Mouse (Mus musculus): ENCODE data around the gene Flna. TPM values are rescaled to one million over a fixed set of nuclear protein-coding genes. Genes with fewer than 3 reads are reported as not detected.

The Flna gene
- polyA plus RNA-seq (2016; fragmentation: Nextera tagmentation; extraction: Ambion mirVana), result 253 and 262 TPM in 2 replicates

DNA sequence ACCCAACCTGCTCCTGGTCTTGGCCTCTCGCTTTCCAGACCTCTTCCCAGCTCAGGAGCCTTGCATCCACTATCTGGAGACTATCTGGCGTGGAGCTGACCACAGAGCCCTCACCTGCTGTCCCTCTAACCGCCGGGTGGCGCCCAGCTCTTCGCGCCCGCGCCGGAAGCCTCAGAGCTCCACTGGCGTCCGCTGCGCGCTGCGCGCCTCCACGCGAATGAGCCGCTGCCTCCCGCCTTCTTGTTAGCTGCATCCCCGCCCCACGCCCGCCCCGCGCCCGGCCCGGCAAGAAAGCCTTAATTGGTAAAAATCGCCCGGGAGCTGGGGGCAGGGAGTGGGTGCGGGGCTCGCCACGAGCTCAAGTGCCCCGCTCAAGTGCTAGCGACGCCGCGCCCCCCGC is at the start of gene Flna:
Gene Flna, minus strand, starts transcription at position 206 of the 400 bp plus-strand sequence.
- H3K27ac ChIP-seq, result peak within 1 kb of the TSS; percentile 35
- H3K4me2 ChIP-seq (replicated peaks), result peak within 1 kb of the TSS; percentile 62
- H3K9ac ChIP-seq, result peak within 1 kb of the TSS; percentile 63
- H3K9me3 ChIP-seq (replicated peaks), result no peaks in the 10 kb centered on the region
- ATAC-seq (ENCODE audit: low FRiP score), result no peak
- H3K36me3 ChIP-seq, result no peaks in the 10 kb centered on the region
- H3K27me3 ChIP-seq, result no peaks in the 10 kb centered on the region
- peak within 1 kb of the TSS; percentile 42 for H3K4me3 ChIP-seq
- 28% methylated on average over 38 of the region's 38 CpGs for WGBS
- no peaks in the 10 kb centered on the region for H3K4me1 ChIP-seq

DNA sequence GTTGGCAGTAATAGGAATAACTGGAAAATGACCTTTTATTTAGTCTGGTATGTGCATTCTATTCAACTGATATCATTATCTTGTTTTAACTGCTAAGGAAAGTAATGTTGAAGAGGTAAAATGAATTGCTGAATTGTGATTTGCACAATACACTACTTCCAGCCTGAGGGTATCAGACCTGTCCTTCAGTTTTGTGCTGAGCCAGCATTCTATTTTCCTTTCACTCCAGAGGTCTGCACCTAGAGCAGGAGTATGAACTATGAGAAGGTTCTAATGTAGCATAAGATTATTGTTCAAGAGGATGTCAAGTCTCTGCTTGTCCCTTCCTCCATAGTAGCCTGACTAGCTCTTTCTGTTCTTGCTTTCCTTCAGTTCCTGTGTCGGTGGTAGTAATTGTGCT is 48.7 kb upstream of the Flna start:
- no peak overlapping the region for H3K4me3 ChIP-seq
- H3K27me3 ChIP-seq, result no peaks in the 10 kb centered on the region
- no peaks in the 10 kb centered on the region for H3K9me3 ChIP-seq (replicated peaks)
- H3K4me2 ChIP-seq (replicated peaks), result 0 out of 2 replicates have a peak overlapping the region, but pooled peaks have one; percentile 22
- H3K27ac ChIP-seq, result no peak overlapping the region
- 95% methylated on average over 1 of the region's 1 CpGs for WGBS
- H3K36me3 ChIP-seq, result peaks cover 26% of the 10 kb centered on the region
- ATAC-seq (ENCODE audit: low FRiP score), result no peak
- no peak overlapping the region for H3K9ac ChIP-seq
- peaks cover 3% of the 10 kb centered on the region; the same call in 1 of the 2 replicates for H3K4me1 ChIP-seq

DNA sequence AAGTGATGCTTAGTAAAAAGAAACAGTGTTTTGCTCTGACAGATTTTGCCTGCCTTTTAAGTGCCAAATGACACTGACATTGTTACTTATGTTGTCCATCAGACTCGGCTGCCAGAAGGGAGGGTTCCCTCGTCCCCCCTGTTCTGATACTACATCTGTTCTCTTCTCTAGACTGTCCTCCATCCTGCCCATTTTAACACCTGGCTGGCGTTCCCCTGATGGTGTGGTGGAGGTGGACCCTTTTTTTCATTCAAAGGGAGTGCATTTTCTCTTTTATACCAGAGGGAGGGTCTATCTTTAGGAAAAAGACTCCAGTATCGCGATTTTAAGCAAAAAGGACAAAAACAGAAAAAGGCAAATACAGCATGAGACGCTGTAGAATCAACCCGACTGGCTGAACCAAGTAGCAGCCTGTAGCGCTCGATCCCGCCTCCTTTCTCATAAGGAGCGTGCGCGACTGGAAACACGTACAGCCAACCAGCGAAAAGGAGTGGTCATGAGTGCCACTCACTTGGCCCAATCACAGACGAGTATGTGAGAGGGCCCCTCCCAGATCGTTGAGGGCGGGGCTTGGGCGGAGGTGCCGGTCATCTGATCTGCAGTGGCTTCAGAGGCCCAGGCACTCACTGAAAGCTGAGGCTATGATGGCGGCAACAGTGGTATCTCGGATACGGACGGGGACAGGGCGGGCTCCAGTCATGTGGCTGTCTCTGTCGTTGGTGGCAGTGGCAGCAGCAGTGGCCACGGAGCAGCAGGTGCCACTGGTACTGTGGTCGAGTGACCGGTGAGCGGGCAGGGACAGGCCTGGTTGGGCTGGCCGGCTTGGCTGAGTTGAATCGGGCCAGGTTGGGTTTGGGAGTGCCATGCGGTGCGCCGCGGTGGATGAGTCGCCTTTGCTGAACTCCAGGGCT is 47.2 kb upstream of the Flna start, which contains the start of gene Atp6ap1:
Gene Atp6ap1, plus strand, starts transcription at position 560 of the 911 bp plus-strand sequence.
- peaks cover 3% of the 10 kb centered on the region; the same call in 1 of the 2 replicates for H3K4me1 ChIP-seq
- peaks cover 13% of the 10 kb centered on the region; the same call in 1 of the 2 replicates for H3K36me3 ChIP-seq
- 18% methylated on average over 37 of the region's 37 CpGs for WGBS
- ATAC-seq (ENCODE audit: low FRiP score), result peak; percentile 99
- no peaks in the 10 kb centered on the region for H3K9me3 ChIP-seq (replicated peaks)
- H3K27me3 ChIP-seq, result no peaks in the 10 kb centered on the region
- H3K4me3 ChIP-seq, result peak within 1 kb of the TSS; percentile 58
- H3K9ac ChIP-seq, result peak within 1 kb of the TSS; percentile 73
- H3K4me2 ChIP-seq (replicated peaks), result peak within 1 kb of the TSS; percentile 63
- peak within 1 kb of the TSS; percentile 75 for H3K27ac ChIP-seq

DNA sequence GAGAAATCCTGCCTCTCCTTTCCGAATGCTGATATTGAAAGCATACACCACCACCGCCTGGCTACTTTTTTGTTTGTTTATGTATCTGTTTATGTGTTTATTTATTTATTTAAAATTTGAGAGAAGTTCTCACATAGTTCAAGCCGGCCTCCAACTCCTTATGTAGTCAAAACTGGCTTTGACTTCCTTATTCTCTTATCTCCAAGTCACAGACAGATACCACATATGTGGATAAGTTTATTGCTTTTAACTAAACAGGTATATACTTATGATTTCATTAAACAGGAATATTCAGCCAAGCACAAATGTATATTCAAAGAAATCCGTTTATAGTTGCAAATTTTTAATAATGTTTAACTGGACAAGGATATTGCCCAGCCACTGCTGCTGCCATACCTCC is 43.8 kb upstream of the Flna start:
- Histone ChIP-seq H3K4me3 (no peak overlapping the region), H3K27ac (no peak overlapping the region), H3K9me3 (replicated peaks) (no peaks in the 10 kb centered on the region), H3K4me2 (replicated peaks) (no peak overlapping the region), H3K4me1 (peaks cover 3% of the 10 kb centered on the region; the same call in 1 of the 2 replicates), H3K36me3 (0 out of 2 replicates have a peak, but pooled peaks cover 4% of the 10 kb centered on the region), H3K27me3 (no peaks in the 10 kb centered on the region), H3K9ac (no peak overlapping the region)
- no peak for ATAC-seq (ENCODE audit: low FRiP score)
- 76% methylated on average over 4 of the region's 4 CpGs for WGBS

DNA sequence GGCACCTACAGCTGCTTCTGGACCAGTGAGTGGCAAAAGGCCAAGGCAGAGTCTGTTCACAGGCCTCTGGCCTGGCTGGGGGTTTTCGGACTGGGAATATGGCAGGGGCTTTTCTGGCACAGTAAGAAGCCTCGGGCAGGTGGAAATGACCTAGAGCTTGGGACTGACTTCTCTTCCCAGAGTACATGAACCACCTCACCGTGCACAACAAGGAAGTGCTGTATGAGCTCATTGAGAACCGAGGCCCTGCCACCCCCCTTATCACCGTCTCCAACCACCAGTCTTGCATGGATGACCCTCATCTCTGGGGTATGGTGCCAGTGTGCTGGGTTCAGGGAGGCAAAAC is 33.4 kb upstream of the Flna start:
- Histone ChIP-seq H3K4me1 (peaks cover 12% of the 10 kb centered on the region), H3K27me3 (no peaks in the 10 kb centered on the region), H3K4me3 (peak overlapping the region; percentile 57), H3K9ac (peak overlapping the region; percentile 70), H3K4me2 (replicated peaks) (peak overlapping the region; percentile 67), H3K27ac (peak overlapping the region; percentile 70; the same call in 1 of the 2 replicates), H3K36me3 (no peaks in the 10 kb centered on the region), H3K9me3 (replicated peaks) (no peaks in the 10 kb centered on the region)
- WGBS, result 35% methylated on average over 5 of the region's 5 CpGs
- ATAC-seq (ENCODE audit: low FRiP score), result peak; percentile 44

DNA sequence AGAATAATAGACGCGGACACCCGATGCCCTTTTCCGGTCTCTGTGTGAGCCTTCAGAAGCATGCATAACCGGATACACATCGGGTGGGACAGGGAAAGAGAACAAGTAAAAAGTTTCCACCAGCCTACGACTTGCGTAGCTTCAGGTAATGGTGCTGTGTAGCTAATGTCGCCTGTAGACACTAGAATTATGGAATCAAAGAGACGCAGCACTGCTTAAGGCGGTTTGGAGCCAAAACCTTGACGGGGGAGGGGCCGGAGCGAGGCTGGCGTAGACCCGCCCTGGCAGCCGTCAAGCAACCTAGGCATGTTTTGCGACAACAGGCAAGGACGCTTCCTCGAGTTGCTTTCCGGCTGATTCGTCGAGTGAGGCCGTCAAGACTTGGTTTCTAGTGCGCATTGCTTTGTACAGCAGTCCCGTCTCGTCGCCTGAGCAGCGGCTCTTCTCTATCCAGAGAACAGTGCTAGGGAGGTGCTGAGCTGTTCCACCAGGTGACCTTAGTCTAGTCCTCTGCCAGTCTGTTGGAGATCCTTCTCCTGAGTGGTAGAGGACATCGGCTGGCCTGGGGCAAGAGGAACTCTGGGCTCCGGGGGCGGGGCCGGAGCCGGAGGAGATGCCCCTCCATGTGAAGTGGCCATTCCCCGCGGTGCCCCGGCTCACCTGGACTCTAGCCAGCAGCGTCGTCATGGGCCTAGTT is 32.9 kb upstream of the Flna start:
- Histone ChIP-seq H3K27me3 (no peaks in the 10 kb centered on the region), H3K4me3 (peak overlapping the region; percentile 57), H3K27ac (peak overlapping the region; percentile 70), H3K9ac (peak overlapping the region; percentile 70), H3K4me1 (peaks cover 12% of the 10 kb centered on the region), H3K36me3 (no peaks in the 10 kb centered on the region), H3K4me2 (replicated peaks) (peak overlapping the region; percentile 67), H3K9me3 (replicated peaks) (no peaks in the 10 kb centered on the region)
- WGBS, result 29% methylated on average over 39 of the region's 39 CpGs
- ATAC-seq (ENCODE audit: low FRiP score), result peak; percentile 82

DNA sequence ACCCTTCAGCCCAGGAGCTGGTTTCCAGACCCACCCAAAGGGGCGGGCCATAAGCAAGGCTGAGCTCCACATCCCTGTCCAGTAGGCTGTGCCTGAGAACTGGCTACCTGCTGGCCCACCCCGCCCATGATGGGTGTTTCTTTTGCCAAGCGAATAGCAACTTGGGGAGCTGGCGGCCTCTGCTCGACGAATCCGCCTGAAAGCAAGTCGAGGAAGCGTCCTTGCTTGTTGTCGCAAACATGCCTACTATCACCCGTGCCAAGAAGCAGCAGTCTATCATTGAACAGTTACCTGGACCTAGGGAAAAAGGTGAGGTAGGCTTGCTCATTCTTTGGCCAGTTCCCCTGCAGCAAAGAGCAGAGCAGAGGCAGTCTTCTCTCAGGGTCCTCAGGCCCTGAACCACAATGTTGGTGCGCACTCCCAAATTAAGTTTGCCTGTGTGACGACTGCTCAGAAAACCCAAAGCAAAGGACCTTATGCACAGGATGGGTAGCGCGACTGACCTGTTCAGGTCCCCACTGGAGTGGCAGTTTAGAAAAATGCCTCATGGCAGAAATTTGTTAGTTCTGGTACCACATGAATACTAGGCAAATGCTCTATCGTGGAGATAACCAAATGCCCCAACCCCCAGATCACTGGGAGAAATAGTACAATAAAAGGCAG is 32.2 kb upstream of the Flna start, which contains the start of the genes Taz and Dnase1l1:
Gene Taz, plus strand, starts transcription at position 181 of the 663 bp plus-strand sequence.
Gene Dnase1l1, minus strand, starts transcription at position 606 of the 663 bp plus-strand sequence.
- H3K27ac ChIP-seq, result peak within 1 kb of the TSS; percentile 70
- peak; percentile 65 for ATAC-seq (ENCODE audit: low FRiP score)
- H3K4me3 ChIP-seq, result peak within 1 kb of the TSS; percentile 57
- H3K4me2 ChIP-seq (replicated peaks), result peak within 1 kb of the TSS; percentile 67
- peaks cover 12% of the 10 kb centered on the region for H3K4me1 ChIP-seq
- no peaks in the 10 kb centered on the region for H3K36me3 ChIP-seq
- H3K27me3 ChIP-seq, result no peaks in the 10 kb centered on the region
- WGBS, result 19% methylated on average over 16 of the region's 16 CpGs
- no peaks in the 10 kb centered on the region for H3K9me3 ChIP-seq (replicated peaks)
- peak within 1 kb of the TSS; percentile 70 for H3K9ac ChIP-seq

DNA sequence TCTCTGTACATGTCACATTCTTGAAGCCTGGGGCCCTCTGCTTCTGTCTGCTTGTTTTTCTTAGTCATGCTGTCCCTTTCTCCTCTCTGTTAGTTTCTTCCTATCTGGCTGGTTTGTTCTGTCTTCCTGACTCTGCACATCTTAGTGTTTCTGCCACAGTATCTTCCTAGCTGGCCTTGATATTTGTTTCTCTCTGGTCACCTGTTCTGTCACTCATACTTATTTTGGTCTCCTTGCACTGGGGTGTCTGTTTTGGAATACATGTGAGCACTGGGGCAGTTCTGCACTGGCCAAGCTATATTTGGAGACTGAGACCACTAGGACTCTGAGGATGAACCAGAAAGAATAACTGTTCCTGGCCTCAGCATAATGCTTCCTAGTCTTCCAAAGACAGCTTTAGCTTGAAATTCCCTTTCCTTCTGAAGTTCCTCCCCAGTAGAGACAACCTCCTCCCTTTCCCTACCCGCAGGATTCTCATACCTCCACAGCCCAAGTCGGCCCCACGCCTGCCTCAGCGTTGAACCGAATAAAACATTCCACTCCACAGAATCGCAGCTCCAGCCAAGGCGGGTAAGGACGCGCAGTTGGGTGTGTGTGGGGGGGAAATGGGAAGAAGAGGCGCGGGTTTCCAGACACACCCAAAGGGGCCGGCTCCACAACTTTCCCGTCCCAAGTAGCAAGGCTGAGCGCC is 31.6 kb upstream of the Flna start:
- H3K27me3 ChIP-seq, result no peaks in the 10 kb centered on the region
- no peak; the same call in none of the 2 replicates for ATAC-seq (ENCODE audit: low FRiP score)
- H3K27ac ChIP-seq, result no peak overlapping the region
- H3K9me3 ChIP-seq (replicated peaks), result no peaks in the 10 kb centered on the region
- H3K9ac ChIP-seq, result peak overlapping the region; percentile 70
- 23% methylated on average over 14 of the region's 14 CpGs for WGBS
- peak overlapping the region; percentile 67 for H3K4me2 ChIP-seq (replicated peaks)
- H3K4me3 ChIP-seq, result peak overlapping the region; percentile 57
- peaks cover 12% of the 10 kb centered on the region for H3K4me1 ChIP-seq
- no peaks in the 10 kb centered on the region for H3K36me3 ChIP-seq

DNA sequence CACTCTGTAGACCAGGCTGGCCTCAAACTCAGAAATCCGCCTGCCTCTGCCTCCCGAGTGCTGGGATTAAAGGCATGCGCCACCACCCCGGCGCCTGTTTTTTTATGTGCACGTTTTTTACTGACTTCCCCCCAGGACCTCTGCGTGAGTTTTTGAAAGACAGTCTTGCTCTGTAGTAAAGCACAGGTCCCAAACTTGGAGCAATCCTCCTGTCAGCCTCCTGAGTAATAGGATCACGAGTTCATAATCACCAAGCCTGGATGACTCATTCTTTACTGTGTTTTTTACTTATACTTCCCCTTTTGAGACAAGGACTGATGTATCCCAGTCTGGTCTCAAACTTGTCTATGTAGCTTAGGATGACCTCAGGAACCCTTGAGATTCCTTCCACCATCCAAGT is 28.3 kb upstream of the Flna start:
- H3K4me3 ChIP-seq, result no peak overlapping the region
- no peak overlapping the region for H3K27ac ChIP-seq
- H3K9ac ChIP-seq, result no peak overlapping the region
- WGBS, result 81% methylated on average over 8 of the region's 8 CpGs
- no peak overlapping the region for H3K4me2 ChIP-seq (replicated peaks)
- ATAC-seq (ENCODE audit: low FRiP score), result no peak
- no peaks in the 10 kb centered on the region for H3K27me3 ChIP-seq
- H3K36me3 ChIP-seq, result no peaks in the 10 kb centered on the region
- no peaks in the 10 kb centered on the region for H3K9me3 ChIP-seq (replicated peaks)
- 0 out of 2 replicates have a peak, but pooled peaks cover 3% of the 10 kb centered on the region for H3K4me1 ChIP-seq

DNA sequence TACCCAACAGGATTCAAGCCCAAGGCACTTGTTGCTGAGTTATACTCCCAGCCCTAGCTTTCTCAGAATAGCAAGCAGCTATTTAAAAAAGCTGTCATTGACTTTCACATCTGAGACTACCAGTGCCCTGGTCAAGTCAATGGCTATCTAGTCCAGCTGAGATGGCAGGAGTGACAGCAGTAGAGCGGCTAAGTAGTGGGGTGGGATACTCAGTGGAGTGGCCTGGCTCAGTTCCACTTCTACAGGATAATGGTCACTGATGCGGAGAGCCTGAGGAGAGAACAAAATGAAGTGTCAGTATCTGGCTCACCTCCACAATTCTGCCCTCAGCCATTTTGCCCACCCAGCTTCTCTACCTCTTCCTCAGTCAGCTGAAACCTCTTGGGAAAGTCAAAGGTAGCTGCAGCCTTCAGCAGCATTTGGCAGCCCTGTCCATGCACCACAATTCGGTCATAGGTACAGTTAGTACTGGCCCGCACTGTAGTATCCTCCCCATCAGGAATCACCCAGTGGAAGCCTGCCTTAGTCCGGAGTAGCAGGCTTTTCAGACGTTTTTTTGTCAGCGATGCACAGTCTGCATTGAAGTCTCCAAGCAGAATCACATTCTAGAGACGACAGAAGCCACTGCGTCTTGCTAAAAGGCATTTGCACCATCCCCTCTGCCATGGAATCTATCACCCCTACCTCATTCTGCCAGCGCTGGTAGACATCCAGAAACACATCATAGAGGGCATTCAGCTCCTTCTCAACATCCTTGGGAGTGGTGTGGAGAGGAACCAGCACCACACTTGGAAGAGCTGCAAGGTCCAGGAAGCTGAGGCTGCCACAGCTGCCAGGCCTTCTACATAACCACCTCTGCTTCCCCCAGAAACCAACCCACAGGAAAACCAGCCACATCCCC is 24.1 kb upstream of the Flna start:
- H3K9me3 ChIP-seq (replicated peaks), result no peaks in the 10 kb centered on the region; the same call in 1 of the 2 replicates
- H3K4me2 ChIP-seq (replicated peaks), result no peak overlapping the region
- peaks cover 3% of the 10 kb centered on the region; the same call in 1 of the 2 replicates for H3K36me3 ChIP-seq
- H3K4me1 ChIP-seq, result peaks cover 6% of the 10 kb centered on the region; the same call in 1 of the 2 replicates
- no peak overlapping the region for H3K9ac ChIP-seq
- 31% methylated on average over 10 of the region's 10 CpGs for WGBS
- H3K27ac ChIP-seq, result no peak overlapping the region
- H3K27me3 ChIP-seq, result no peaks in the 10 kb centered on the region
- ATAC-seq (ENCODE audit: low FRiP score), result no peak
- no peak overlapping the region for H3K4me3 ChIP-seq

All from hindbrain, embryonic 12.5 days (tissue).